Mouse (Mus musculus) activated CD4-positive, CD25-positive, alpha-beta regulatory T cell, adult 4 months (primary cell): ENCODE data around the gene Emg1. TPM values are rescaled to one million over a fixed set of nuclear protein-coding genes. Genes with fewer than 3 reads are reported as not detected.

ENCODE experiments used
- ATAC-seq: one replicate; pipeline ENCODE4 v1.8.0; 2017
- polyA plus RNA-seq, 2 experiments: library from polyadenylated mRNA; unstranded; fragments of 100-300 nt; shearing (Covaris generic); gene quantifications; one replicate each; pipeline ENCODE4 v1.2.1; 2017

The Emg1 gene
- polyA plus RNA-seq, 2 experiments from 2014 or later = 401 to 440 TPM

GRCm38 (mm10) chr6:124679486-124679885 is 32.5 kb downstream of the Emg1 start:
- no peak for ATAC-seq

DNA sequence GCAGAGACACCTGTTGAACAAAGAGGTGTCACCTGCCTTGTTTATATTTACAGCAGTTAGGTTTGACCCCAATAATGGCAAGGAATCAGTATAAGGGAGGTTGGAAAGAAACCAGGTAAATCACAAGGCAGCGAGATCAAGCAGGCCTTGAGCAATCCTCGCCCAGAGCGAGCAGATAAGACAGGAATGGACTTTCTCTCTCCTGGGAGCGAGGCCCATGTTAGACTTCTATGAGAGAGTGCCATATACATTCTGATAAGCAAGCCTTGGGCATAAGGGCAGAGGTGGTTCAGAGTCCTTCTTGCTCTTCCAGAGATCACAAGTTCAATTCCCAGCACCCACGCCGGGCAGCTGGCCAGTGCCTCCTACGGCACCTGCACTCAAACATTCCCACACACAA is 33.2 kb downstream of the Emg1 start:
- no peak for ATAC-seq

DNA sequence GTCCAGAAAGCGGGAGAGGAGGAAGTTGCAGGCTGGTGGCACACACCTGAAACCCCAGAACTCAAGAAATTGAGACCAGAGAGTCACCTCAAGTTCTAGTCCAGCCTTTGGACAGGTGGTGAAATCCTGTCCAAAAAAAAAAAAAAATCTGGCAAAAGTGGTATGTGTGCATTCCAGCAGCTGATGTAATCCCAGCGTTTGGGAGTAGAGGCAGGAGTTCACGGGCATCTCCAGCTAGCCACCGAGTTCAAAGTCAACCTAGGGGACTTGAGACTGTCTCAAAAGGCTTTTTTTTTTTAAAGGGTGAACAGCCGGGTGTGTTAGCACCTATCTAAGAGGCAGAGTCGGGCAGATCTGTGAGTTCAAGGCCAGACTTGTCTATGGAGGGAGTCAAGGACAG is 35.8 kb downstream of the Emg1 start:
- ATAC-seq = no peak

DNA sequence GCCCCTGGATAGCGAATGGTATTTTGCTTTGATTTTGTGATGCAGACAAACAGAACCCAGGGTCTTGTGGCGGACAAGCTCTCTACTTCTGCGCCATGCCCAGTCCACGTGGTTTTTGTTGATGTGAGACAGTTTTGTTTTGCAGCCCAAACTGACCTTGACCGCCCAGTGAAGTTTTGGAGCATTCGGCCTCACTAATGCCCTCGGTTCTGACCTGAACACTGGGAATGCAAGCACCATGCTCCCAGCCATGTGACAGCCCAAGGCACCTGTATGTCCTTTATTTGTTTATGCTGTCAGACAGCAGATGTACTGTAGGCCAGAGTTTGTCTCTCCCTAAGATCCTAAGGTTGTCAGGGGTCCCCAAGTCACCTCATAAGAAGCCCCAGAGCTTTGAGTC is 37.4 kb downstream of the Emg1 start:
- no peak for ATAC-seq

- ATAC-seq = no peak
These were observed 38.4 kb downstream of the Emg1 start for GRCm38 (mm10) chr6:124673619-124674018.

GRCm38 (mm10) chr6:124672100-124672499 is 39.9 kb downstream of the Emg1 start:
- no peak for ATAC-seq

- ATAC-seq = no peak
These were observed 41.6 kb downstream of the Emg1 start for GRCm38 (mm10) chr6:124670281-124670900.

- no peak for ATAC-seq
These were observed 42.6 kb downstream of the Emg1 start for GRCm38 (mm10) chr6:124669234-124669859.

DNA sequence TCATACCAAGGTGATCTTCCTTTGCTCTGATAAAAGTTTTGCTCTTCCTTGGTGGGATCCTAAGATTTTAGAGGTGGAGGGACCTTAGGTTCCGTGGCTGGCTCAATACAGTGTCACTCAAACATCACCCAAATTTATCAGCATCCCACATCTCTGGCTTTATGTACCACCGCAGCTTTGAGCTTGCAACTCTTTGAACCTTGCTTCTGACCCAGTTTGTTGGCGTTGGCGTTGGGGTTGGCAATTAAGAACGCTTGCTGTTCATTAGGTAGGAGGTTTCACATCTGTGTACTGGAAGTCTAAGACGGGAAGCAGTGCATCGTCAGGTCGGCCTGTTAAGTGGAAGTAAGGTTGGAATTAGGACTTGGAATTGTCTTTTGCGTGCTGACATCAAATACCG is 47.0 kb downstream of the Emg1 start:
- ATAC-seq = no peak

- ATAC-seq = no peak
These were observed 47.7 kb downstream of the Emg1 start for GRCm38 (mm10) chr6:124664256-124664655.

- ATAC-seq = no peak
These were observed 48.6 kb downstream of the Emg1 start for GRCm38 (mm10) chr6:124663424-124663795.

- ATAC-seq = peak; percentile 96
These were observed 49.2 kb downstream of the Emg1 start, which contains the start of gene Lpcat3 for GRCm38 (mm10) chr6:124662477-124663423. Lpcat3 (plus strand) TSS chr6:124663027.

DNA sequence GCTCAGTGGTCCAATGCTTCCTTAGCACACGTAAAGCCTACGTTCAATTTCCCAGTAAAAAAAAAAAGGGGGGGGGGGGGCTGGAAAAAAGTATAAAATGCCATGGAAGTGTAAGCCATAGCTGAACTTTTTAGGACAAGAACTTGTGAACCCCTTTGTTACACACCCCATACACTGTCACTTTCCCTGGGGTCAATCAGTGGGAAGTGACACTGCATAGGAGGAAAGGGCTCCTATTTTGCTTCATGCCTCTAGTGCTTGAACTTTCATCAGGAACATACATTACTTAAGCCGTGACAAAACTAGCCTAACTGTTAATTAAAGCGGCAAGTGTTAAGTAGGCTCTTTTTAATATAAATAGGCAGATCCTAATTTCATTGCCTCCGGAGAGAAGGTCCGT is 50.0 kb downstream of the Emg1 start:
- no peak for ATAC-seq

GRCm38 (mm10) chr6:124661156-124661806 is 50.7 kb downstream of the Emg1 start:
- ATAC-seq = no peak

DNA sequence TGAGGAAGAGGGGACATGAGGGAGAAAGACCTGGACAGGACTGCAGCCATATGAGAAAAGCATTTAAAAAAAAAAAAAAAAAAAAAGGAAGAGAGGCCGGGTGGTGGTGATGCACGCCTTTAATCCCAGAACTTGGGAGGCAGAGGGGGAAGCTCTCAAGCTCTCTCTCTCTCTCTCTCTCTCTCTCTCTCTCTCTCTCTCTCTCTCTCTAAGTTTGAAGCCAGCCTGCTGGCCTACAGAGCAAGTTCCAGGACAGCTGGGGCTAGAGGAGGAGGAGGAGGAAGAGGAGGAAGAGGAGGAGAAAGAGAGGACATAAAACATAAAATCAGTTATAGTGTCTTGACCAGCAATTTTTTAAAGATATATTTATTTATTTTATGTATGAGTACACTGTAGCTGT is 53.9 kb downstream of the Emg1 start:
- ATAC-seq = no peak

DNA sequence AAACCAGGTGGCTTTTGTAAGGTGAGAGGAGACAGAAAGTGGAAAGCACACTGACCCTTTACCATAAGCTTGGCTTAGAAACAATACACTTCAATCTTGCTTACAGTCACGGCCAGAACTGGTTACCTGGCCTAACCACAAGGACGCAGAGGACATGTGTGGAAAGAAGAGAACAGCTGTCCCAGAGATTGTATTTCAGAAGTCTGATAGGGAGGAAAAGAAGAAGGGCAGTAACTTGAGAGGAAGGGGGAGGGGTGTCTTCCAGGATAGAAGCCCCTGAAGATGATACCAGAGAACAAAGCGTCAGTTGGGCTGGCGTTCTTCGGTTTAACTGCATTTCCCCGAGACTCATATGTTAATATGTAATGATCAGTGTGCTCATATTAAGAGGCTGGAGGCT is 56.1 kb downstream of the Emg1 start:
- no peak for ATAC-seq

Other genes starting within 250 kb of the Emg1 start
- not detected for gene Clstn3, start 247.4 kb downstream of the Emg1 start, polyA plus RNA-seq
- not detected for gene C1rl, start 219.1 kb downstream of the Emg1 start, polyA plus RNA-seq
- under 1 TPM in 1 of 2 experiments, not detected in 1; 0.57 TPM for gene C1ra, start 199.8 kb downstream of the Emg1 start, polyA plus RNA-seq
- gene C1s1, start 169.8 kb downstream of the Emg1 start, polyA plus RNA-seq = not detected
- gene C1rb, start 141.9 kb downstream of the Emg1 start, polyA plus RNA-seq = not detected
- not detected for gene C1s2, start 76.1 kb downstream of the Emg1 start, polyA plus RNA-seq
- 10 to 100 TPM; 24.3 to 25.9 TPM for gene Lpcat3, start 49.2 kb downstream of the Emg1 start, polyA plus RNA-seq
- 10 to 100 TPM; 72.2 to 87.3 TPM for gene Phb2, start 158 bp upstream of the Emg1 start, polyA plus RNA-seq
- gene Ptpn6, start 26.5 kb upstream of the Emg1 start, polyA plus RNA-seq = 100 to 1,000 TPM; 138 to 144 TPM
- 100 to 1,000 TPM; 529 to 630 TPM for gene Grcc10, start 29.2 kb upstream of the Emg1 start, polyA plus RNA-seq
- gene Gm45234, start 43.8 kb upstream of the Emg1 start, polyA plus RNA-seq = not detected
- 1 to 10 TPM; 3.3 to 5.7 TPM for gene Atn1, start 44.3 kb upstream of the Emg1 start, polyA plus RNA-seq
- 1 to 10 TPM; 4.4 to 4.7 TPM for gene Eno2, start 57.5 kb upstream of the Emg1 start, polyA plus RNA-seq
- under 1 TPM; 0.61 to 0.73 TPM for gene Lrrc23, start 67.5 kb upstream of the Emg1 start, polyA plus RNA-seq
- gene Spsb2, start 96.5 kb upstream of the Emg1 start, polyA plus RNA-seq = 1 to 10 TPM; 1.5 to 2.1 TPM
- 10 to 100 TPM; 68.9 to 93.3 TPM for gene Tpi1, start 102.1 kb upstream of the Emg1 start, polyA plus RNA-seq
- 10 to 100 TPM; 58.3 to 86.0 TPM for gene Usp5, start 117.3 kb upstream of the Emg1 start, polyA plus RNA-seq
- gene Cdca3, start 117.4 kb upstream of the Emg1 start, polyA plus RNA-seq = 10 to 100 TPM; 43.4 to 57.7 TPM
- gene Gnb3, start 128.1 kb upstream of the Emg1 start, polyA plus RNA-seq = under 1 TPM in 1 of 2 experiments, not detected in 1; 0.19 TPM
- not detected for gene P3h3, start 145.6 kb upstream of the Emg1 start, polyA plus RNA-seq
- gene Gpr162, start 151.8 kb upstream of the Emg1 start, polyA plus RNA-seq = under 1 TPM in 1 of 2 experiments, not detected in 1; 0.21 TPM
- 100 to 1,000 TPM; 240 to 401 TPM for gene Cd4, start 176.0 kb upstream of the Emg1 start, polyA plus RNA-seq
- gene Lag3, start 199.5 kb upstream of the Emg1 start, polyA plus RNA-seq = 10 to 100 TPM; 23.5 to 30.2 TPM
- 10 to 100 TPM; 12.0 to 12.8 TPM for gene Ptms, start 207.9 kb upstream of the Emg1 start, polyA plus RNA-seq
- gene Mlf2, start 219.2 kb upstream of the Emg1 start, polyA plus RNA-seq = 10 to 100 TPM; 46.7 to 70.4 TPM